Mouse (Mus musculus) ovary, postnatal 36 days (tissue): ENCODE results near the gene Dnaaf1.

Experiments used
- DNase-seq: peaks from one replicate; pipeline ENCODE4 v3.0.0; 2022; ENCODE audit warnings: low spot score, mixed read lengths

Gene Dnaaf1

DNA sequence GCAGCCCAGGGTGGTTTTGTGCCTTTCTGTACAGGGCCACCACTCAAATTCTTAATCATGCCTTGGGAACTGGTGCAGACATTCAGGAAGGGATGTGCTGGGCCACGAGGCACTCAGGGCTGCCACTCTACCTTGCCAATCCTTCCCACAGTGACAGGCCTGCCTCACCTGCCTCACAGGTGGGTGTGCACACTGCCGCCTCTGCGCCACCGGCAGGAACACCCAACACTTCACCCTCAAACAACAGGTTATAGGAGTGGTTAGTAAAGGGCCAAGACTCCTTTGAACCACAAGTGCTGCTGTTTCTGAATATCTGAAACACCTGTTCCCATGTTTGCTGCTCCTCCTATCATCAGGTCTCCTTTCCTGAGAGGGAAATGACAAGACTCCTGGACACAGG, 2.6 kb upstream of the Dnaaf1 start:
- DNase-seq = no peak

- DNase-seq = no peak
Measured at GRCm38 (mm10) chr8:119575366-119575726, 311 bp downstream of the Dnaaf1 start.

GRCm38 (mm10) chr8:119579096-119579495, 4.1 kb downstream of the Dnaaf1 start:
- no peak for DNase-seq

DNA sequence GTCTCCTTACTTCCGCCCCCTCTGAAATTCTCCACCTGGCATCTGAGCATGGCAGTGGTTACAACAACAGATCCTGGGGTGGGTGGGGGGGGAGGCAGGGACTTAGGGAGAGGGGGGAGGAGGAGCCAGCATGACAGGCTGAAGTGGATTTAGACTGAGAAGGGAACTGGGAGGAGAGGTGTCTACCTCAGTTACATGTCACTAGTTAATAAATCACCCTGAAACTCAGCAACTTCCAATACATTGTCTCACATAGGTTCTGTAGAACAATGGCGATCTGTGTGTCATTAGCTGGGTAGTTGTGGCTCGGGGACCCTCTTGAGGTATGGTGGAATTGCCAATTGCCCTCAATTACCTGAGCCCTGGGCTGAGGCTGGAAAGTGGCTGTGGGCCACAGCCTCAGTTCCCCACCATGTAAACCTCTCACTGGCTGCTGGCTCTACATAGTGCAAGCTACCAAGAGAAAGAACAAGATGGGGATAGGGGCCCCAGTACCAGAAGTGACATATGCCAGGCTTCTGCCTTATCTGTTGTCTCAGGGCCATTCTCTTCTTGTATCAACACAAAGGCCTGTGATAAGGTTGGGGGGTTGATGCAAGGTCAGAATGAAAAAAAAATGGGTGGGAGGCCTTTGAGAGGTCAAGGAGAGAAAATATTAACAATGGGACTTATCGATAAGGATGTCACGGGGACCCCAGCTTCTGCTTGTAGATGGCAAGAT, 5.6 kb downstream of the Dnaaf1 start:
- DNase-seq = no peak

DNA sequence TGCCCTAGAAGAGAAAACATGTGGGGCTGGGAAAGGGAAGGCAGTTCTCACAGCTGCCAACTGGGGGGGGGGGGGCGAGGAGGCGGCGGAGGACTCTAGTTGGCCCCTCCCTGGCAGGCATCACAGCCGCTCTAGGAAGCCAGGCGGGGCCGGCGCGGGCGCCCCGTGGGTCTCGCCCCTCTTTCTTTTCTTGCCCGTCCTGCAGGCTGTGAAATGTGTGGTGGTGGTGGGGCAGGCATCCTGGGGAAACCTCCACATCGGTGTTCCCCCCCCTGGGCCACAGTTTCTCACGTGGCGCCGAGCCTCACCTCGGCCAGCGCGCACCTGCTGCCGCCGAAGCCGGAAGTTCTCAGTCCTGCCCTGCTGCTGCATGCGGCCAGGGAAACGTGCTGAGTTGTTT, 10.9 kb downstream of the Dnaaf1 start:
- no peak for DNase-seq

DNA sequence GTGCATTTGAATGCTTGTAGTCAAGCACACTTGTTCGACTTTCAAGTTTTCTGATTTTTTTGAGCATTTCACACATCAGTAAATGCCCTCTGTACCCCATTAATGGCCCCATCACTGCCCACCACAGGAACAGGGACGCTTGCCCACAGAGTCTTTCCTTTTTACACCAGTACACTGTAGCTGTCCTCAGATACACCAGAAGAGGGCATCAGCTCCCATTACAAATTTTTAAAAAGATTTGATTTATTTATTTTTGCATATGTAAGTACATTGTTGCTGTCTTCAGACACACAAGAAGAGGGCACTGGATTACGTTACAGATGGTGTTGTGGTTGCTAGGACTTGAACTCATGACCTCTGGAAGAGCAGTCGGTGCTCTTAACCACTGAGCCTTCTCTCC, 13.3 kb downstream of the Dnaaf1 start:
- no peak for DNase-seq

- no peak for DNase-seq
Measured at GRCm38 (mm10) chr8:119588844-119589243, 13.8 kb downstream of the Dnaaf1 start.

- no peak for DNase-seq
Measured at GRCm38 (mm10) chr8:119590348-119590747, 15.3 kb downstream of the Dnaaf1 start.

DNA sequence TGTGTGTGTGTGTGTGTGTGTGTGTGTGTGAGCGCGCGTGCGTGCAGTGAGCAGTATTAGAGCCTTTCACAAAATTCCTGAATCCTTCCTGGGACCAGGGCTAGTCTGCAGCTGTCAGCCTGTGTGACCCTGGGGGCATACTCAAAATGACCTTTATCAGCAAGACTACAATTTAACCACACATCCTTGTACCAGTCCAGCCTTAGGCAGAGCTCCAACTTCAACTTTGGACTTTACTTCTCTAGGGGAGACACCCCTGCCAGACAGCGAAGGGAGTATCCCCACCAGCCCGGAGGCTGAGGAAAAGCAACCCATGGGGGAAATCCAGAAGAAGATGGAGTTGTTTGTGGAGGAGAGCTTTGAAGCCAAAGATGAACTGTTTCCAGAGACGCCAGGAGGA, 16.4 kb downstream of the Dnaaf1 start:
- no peak for DNase-seq

DNA sequence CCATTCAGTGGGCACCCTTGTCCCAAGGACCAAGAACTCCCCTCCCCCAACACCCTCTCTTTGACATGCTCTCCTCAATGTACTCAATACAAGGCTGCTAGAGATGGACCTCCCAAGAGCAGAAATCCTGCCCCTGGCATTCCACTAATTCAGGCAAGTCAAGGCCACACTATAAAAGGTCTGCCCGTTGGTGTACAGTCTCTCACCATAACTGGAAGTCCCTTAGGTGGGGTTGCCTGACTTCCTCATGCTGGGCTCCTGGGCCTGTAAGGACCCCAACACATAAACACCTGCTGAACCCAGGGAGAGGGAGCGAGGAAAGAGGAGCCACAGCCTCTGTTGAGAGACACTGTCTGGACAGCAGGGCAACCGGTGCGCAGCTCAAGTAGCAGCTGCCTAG, 28.7 kb downstream of the Dnaaf1 start:
- no peak for DNase-seq

- no peak for DNase-seq
Measured at GRCm38 (mm10) chr8:119604398-119604803, 29.4 kb downstream of the Dnaaf1 start.

DNA sequence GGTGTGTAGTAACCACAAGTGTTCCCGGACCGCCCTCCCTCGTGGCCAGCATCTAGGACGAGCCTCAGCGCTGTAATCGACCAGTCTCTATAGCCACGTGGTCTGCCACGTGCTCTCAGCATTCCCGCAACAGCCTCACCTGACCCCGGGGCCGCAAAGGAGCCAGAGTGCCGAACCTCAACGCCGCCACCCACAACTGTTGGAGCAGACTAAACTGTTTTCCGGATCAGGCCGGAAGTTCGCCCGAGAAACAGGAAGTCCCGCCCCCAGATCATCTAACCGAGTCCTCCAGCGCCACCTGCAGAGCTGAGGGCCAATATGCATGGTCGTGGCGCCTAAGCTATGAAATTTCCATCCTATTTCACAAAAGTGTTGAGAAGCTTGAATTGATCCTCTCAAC, 30.0 kb downstream of the Dnaaf1 start, which contains the start of gene Taf1c:
Gene Taf1c (minus strand): TSS at position 227 of the 400 bp plus-strand sequence.
- peak; percentile 88 for DNase-seq

DNA sequence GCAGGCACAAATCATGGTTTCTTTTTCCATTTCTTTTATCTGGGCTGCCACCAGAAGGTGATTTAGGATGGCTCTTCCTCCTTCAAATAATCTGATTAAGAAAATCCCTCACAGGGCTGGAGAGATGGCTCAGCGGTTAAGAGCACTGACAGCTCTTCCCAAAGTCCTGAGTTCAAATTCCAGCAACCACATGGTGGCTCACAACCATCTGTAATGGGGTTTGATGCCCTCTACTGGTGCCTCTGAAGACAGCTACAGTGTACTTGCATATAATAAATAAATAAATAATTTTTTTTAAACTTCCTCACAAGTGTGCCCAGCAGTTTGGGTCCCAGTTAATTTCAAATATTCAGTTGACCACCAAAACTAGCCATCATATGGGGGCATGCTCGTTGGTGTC, 31.2 kb downstream of the Dnaaf1 start:
- no peak for DNase-seq

GRCm38 (mm10) chr8:119612471-119612870, 37.4 kb downstream of the Dnaaf1 start, which contains the start of gene Adad2:
Gene Adad2, plus strand, starts transcription at chr8:119612747.
- no peak for DNase-seq

- no peak for DNase-seq
Measured at GRCm38 (mm10) chr8:119615096-119615495, 40.1 kb downstream of the Dnaaf1 start.

DNA sequence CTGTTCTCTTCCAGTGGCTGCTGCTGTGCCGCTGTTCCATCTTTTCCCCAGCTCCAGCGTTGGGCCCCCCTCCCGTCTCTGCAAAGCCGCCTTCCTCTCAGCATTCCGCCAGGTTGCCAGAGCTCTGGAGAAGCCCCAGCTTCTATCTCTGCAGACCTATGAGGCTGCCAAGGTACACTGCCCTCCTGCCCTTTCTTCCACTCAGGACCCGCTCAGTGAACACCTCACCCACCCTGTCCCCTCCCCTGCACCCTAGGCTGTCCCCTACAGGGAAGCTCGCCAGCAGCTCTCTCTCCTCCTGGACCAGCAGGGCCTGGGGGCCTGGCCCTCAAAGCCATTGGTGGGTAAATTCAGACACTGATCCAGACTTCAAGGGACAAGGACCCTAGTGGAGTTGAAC, 41.3 kb downstream of the Dnaaf1 start:
- no peak for DNase-seq

- DNase-seq = no peak
Measured at GRCm38 (mm10) chr8:119616811-119617210, 41.8 kb downstream of the Dnaaf1 start.

DNA sequence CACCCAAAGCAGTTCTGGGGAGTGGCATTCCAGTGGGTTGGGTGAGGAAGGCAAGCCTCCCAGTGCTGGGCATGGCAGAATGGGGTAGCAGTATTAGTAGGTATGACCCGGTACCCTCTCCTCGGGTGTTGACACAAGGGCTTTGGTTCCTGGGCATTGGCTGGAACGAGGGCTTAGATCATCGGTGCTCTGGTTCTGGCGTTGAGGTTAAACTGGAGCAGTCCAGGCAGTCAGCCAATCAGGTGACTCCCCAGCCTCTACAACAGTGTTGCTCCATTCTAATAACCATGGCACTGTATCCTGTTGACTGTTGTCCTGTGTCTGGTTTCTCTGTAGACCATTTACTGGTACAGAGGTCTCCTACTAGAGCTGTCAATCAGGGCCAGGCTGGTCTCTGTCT, 42.6 kb downstream of the Dnaaf1 start:
- no peak for DNase-seq

GRCm38 (mm10) chr8:119618887-119619286, 43.9 kb downstream of the Dnaaf1 start:
- DNase-seq = no peak

DNA sequence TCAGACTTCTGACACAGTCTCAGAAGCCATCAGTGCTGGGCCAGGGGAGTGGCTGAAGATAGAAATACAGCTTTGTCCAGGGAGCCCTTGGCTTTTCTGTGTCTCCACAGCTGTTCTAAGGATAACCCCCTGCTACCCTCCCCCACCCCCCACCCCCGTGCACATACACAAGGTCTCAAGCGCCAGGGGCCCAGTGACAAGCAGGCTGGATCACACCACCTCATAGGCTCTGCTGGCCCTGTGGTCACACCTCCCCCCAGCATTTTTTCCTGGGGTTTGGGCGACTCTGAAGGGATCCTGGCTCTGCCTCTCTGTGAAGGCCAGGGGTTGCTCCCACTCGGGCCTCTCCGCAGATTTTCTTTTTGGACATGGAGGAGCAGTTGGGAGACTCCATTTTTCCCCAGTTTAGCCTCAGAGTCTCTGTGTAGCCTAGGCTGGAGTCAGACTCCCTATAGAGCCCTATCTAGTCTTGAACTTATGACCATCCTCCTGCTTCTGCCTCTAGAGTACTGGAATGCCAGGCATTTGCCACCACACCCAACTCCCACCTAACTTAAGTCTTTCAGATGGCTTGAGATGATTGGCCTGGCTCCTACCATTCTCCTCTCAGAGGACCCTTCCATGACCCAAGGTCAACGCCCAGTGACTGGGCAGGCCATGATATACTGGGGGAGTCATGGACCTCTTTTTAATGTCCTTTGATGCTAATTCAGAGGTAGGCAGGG, 45.2 kb downstream of the Dnaaf1 start:
- no peak for DNase-seq

- no peak for DNase-seq
Measured at GRCm38 (mm10) chr8:119620848-119621465, 45.9 kb downstream of the Dnaaf1 start.

GRCm38 (mm10) chr8:119622555-119622954, 47.5 kb downstream of the Dnaaf1 start:
- DNase-seq = no peak

- no peak for DNase-seq
Measured at GRCm38 (mm10) chr8:119623061-119623460, 48.0 kb downstream of the Dnaaf1 start.
